25 mouse cellular contexts compared by ENCODE assay signal in genomic region chr10:40491131-40491530, GRCm38 (mm10).
DNase-seq lines count a peak whose midpoint lies in the region; ATAC-seq and TF ChIP-seq lines count a peak whose summit lies in the region.
"Had no signal": no experiment of that assay in that cellular context is flagged by ENCODE, and none has a peak within 500 bp of the region (broad histone marks: within the 10 kb centered on the region; RNA-seq: fewer than 3 reads in every experiment).

No protein-coding gene starts in this region.

- no peak overlapping the region for H3K4me3 ChIP-seq in gastrocnemius, adult 2 months
- no peak overlapping the region for H3K4me3 ChIP-seq in heart, embryonic 10.5 days
- no peak overlapping the region for H3K4me3 ChIP-seq in heart, embryonic 16.5 days (ENCODE audit: low read length)
- H3K4me3 ChIP-seq in kidney, embryonic 14.5 days (ENCODE audit: low read length): no peak overlapping the region
- H3K4me3 ChIP-seq: embryonic facial prominence, embryonic 10.5 days; embryonic facial prominence, embryonic 13.5 days; erythroblast, embryonic 14.5 days; forebrain, embryonic 13.5 days; hindbrain, embryonic 12.5 days; hindbrain, embryonic 15.5 days; kidney, embryonic 15.5 days had no signal

- H3K4me2 ChIP-seq in heart, embryonic 16.5 days (ENCODE audit: low read depth, low read length): no peak overlapping the region
- H3K4me2 ChIP-seq in kidney, embryonic 14.5 days (replicated peaks; ENCODE audit: low read depth, low read length): no peak overlapping the region
- H3K4me2 ChIP-seq: embryonic facial prominence, embryonic 13.5 days; forebrain, embryonic 13.5 days; hindbrain, embryonic 12.5 days; hindbrain, embryonic 15.5 days; kidney, embryonic 15.5 days had no signal

- peak overlapping the region; percentile 8; the same call in 1 of the 2 replicates for H3K27ac ChIP-seq in gastrocnemius, adult 2 months
- H3K27ac ChIP-seq in heart, embryonic 10.5 days: peak overlapping the region; percentile 36; the same call in 1 of the 2 replicates
- H3K27ac ChIP-seq in heart, embryonic 16.5 days (ENCODE audit: low read length): peak overlapping the region; percentile 79
- no peak overlapping the region for H3K27ac ChIP-seq in kidney, embryonic 14.5 days (ENCODE audit: low read depth, low read length)
- H3K27ac ChIP-seq: embryonic facial prominence, embryonic 10.5 days; embryonic facial prominence, embryonic 13.5 days; forebrain, embryonic 13.5 days; hindbrain, embryonic 12.5 days; hindbrain, embryonic 15.5 days; kidney, embryonic 15.5 days had no signal

- H3K9me3 ChIP-seq in heart, embryonic 10.5 days: no peaks in the 10 kb centered on the region
- H3K9me3 ChIP-seq in heart, embryonic 16.5 days (replicated peaks; ENCODE audit: control insufficient read depth, low read length): no peaks in the 10 kb centered on the region
- no peaks in the 10 kb centered on the region for H3K9me3 ChIP-seq in kidney, embryonic 14.5 days (ENCODE audit: control insufficient read depth, low read length)
- H3K9me3 ChIP-seq: embryonic facial prominence, embryonic 10.5 days; embryonic facial prominence, embryonic 13.5 days; forebrain, embryonic 13.5 days; hindbrain, embryonic 15.5 days; kidney, embryonic 15.5 days had no signal

- H3K27me3 ChIP-seq in heart, embryonic 10.5 days (ENCODE audit: insufficient read depth, poor library complexity, severe bottlenecking): no peaks in the 10 kb centered on the region
- H3K27me3 ChIP-seq in heart, embryonic 16.5 days (ENCODE audit: control insufficient read depth, insufficient read depth, low read length): no peaks in the 10 kb centered on the region
- no peaks in the 10 kb centered on the region for H3K27me3 ChIP-seq in kidney, embryonic 14.5 days (ENCODE audit: control insufficient read depth, insufficient read depth, low read length)
- H3K27me3 ChIP-seq: embryonic facial prominence, embryonic 13.5 days; forebrain, embryonic 13.5 days; hindbrain, embryonic 12.5 days; hindbrain, embryonic 15.5 days; kidney, embryonic 15.5 days had no signal

- no peak for DNase-seq in gastrocnemius, adult 2 months
- DNase-seq in gastrocnemius, postnatal 25 days: no peak
- no peak for DNase-seq in heart, embryonic 10.5 days (ENCODE audit: low spot score)
- DNase-seq in heart, adult 9 months (ENCODE audit: low spot score in 2 of 2): no peak
- no peak for DNase-seq in heart, postnatal 25 days (ENCODE audit: low spot score)
- peak; percentile 51 for DNase-seq in kidney, adult 9 months
- DNase-seq: adrenal gland, adult 8-10 months; adrenal gland, postnatal 25 days; cerebellum, adult 11-12 months; cerebellum, adult 8-10 months; cerebellum, postnatal 36 days; embryo, embryonic 11 days; gastrocnemius, postnatal 14 days had no signal

- WGBS in heart, embryonic 10.5 days: 88% methylated on average over 7 of the region's 7 CpGs
- WGBS in heart, embryonic 16.5 days: 77% methylated on average over 7 of the region's 7 CpGs
- 95% methylated on average over 7 of the region's 7 CpGs for WGBS in kidney, embryonic 14.5 days

- H3K36me3 ChIP-seq in heart, embryonic 10.5 days: no peaks in the 10 kb centered on the region
- H3K36me3 ChIP-seq in heart, embryonic 16.5 days (ENCODE audit: control insufficient read depth, insufficient read depth): no peaks in the 10 kb centered on the region
- no peaks in the 10 kb centered on the region for H3K36me3 ChIP-seq in kidney, embryonic 14.5 days (ENCODE audit: control insufficient read depth, insufficient read depth, low read length)
- H3K36me3 ChIP-seq: embryonic facial prominence, embryonic 10.5 days; embryonic facial prominence, embryonic 13.5 days; hindbrain, embryonic 12.5 days; hindbrain, embryonic 15.5 days; kidney, embryonic 15.5 days had no signal

- intact Hi-C loops in gastrocnemius, adult 2 months (cut with DNase I): no loop called here
- intact Hi-C loops in heart, postnatal 25 days (cut with DNase I): no loop called here

- no peak for ATAC-seq in heart, embryonic 16.5 days (replicated peaks; ENCODE audit: extremely low read depth, insufficient read depth, low FRiP score)
- ATAC-seq in kidney, embryonic 14.5 days (ENCODE audit: low FRiP score, low TSS enrichment): no peak
- ATAC-seq: activated CD4-positive, CD25-positive, alpha-beta regulatory T cell, adult 4 months; forebrain, embryonic 13.5 days; forebrain, embryonic 16.5 days; intestine, postnatal 0 days had no signal

- no peak overlapping the region for H3K9ac ChIP-seq in heart, embryonic 16.5 days (ENCODE audit: low read length)
- no peak overlapping the region for H3K9ac ChIP-seq in kidney, embryonic 14.5 days (ENCODE audit: low read depth, low read length)
- H3K9ac ChIP-seq: embryonic facial prominence, embryonic 13.5 days; forebrain, embryonic 13.5 days; hindbrain, embryonic 12.5 days; hindbrain, embryonic 15.5 days; kidney, embryonic 15.5 days had no signal

- H3K4me1 ChIP-seq in heart, embryonic 10.5 days: peaks cover 12% of the 10 kb centered on the region
- H3K4me1 ChIP-seq in heart, embryonic 16.5 days (ENCODE audit: control insufficient read depth, insufficient read depth, low read length): peaks cover 7% of the 10 kb centered on the region
- no peaks in the 10 kb centered on the region for H3K4me1 ChIP-seq in kidney, embryonic 14.5 days (ENCODE audit: control insufficient read depth, insufficient read depth, low read length)
- H3K4me1 ChIP-seq: embryonic facial prominence, embryonic 10.5 days; embryonic facial prominence, embryonic 13.5 days; forebrain, embryonic 13.5 days; hindbrain, embryonic 12.5 days; hindbrain, embryonic 15.5 days had no signal

- no peak for TF ChIP-seq CTCF in gastrocnemius, adult 2 months (IDR thresholded peaks at IDR 0.05)
